Mouse (Mus musculus): ENCODE data around the gene Kifc3. TPM values are rescaled to one million over a fixed set of nuclear protein-coding genes. Genes with fewer than 3 reads are reported as not detected.
"Not testable (repeated sequence)": the region's sequence is repeated elsewhere in the genome, so short reads cannot be mapped to it uniquely, and the experiment has no call there.

The Kifc3 gene
- total and polyA plus RNA-seq, 3 experiments, result 0.16 TPM; not detected in 2

DNA sequence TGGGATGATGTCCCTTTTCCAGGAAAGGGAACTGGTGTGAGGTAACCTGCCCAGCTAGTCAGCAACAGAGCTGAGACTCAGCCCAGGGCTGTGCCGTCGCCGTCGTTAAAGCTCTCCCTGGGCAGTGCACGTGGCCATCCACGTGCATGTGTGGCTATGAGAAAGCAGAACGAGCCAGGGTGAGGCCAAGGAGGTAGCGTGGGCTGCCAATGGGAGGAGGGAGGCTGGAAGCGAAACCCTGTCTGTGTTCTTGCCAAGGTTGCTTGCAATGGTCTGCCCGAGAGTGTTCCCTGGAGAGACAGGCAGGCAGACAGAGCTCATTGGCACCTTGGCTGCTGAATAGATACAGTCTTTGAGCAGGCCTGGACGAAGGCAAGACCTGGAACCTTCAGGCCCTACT, 36.7 kb downstream of the Kifc3 start:
- H3K27me3 ChIP-seq (ENCODE audit: insufficient read depth, low read length), result peaks cover 29% of the 10 kb centered on the region
- no peak overlapping the region for H3K4me3 ChIP-seq (ENCODE audit: low read depth, low read length)
- no peaks in the 10 kb centered on the region for H3K4me1 ChIP-seq (ENCODE audit: insufficient read depth, low read depth, low read length)
- DNase-seq (ENCODE audit: low spot score), result no peak
- no peak for ATAC-seq (ENCODE audit: extremely low read depth, insufficient number of reproducible peaks, low FRiP score, poor library complexity, severe bottlenecking)
- H3K36me3 ChIP-seq (replicated peaks), result no peaks in the 10 kb centered on the region
- no peaks in the 10 kb centered on the region for H3K9me3 ChIP-seq (replicated peaks)
- TF ChIP-seq GATA2 (IDR thresholded peaks at IDR 0.05; ENCODE audit: borderline replicate concordance, low read depth, low read length), result no peak
- TF ChIP-seq GATA1 (IDR thresholded peaks at IDR 0.05; ENCODE audit: borderline replicate concordance, low read length), result no peak
- TF ChIP-seq POLR2AphosphoS5 (IDR thresholded peaks at IDR 0.05; ENCODE audit: insufficient replicate concordance, low read depth, low read length), result no peak
- no peak for TF ChIP-seq TAL1 (conservative IDR thresholded peaks at IDR 0.05; ENCODE audit: low read depth, low read length)
- TF ChIP-seq CTCF (IDR thresholded peaks at IDR 0.05; ENCODE audit: low read depth, low read length), result no peak

DNA sequence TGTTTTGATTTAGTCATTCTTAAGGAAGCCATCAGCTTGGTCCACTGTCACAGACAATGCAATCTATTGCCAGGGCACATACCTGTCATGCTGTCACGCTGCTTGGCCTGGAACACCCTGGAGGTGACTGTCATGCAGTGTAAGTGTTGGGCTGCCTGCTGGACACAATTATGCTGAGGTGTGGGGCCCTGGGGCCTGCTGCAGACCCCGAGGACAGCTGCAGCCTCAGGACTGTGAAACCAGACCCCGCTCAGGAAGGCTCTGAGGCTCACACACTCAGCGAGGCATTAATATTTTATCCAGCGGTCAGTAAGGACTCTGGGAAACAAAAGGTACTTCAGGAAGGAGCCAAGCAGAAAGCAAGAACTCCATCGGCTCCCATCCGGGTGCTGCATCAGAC, 38.1 kb downstream of the Kifc3 start:
- no peaks in the 10 kb centered on the region for H3K4me1 ChIP-seq (ENCODE audit: insufficient read depth, low read depth, low read length)
- peaks cover 29% of the 10 kb centered on the region for H3K27me3 ChIP-seq (ENCODE audit: insufficient read depth, low read length)
- ATAC-seq (ENCODE audit: extremely low read depth, insufficient number of reproducible peaks, low FRiP score, poor library complexity, severe bottlenecking), result no peak
- no peak for TF ChIP-seq GATA1 (IDR thresholded peaks at IDR 0.05; ENCODE audit: borderline replicate concordance, low read length)
- no peak for TF ChIP-seq GATA2 (IDR thresholded peaks at IDR 0.05; ENCODE audit: borderline replicate concordance, low read depth, low read length)
- TF ChIP-seq POLR2AphosphoS5 (IDR thresholded peaks at IDR 0.05; ENCODE audit: insufficient replicate concordance, low read depth, low read length), result no peak
- no peak for TF ChIP-seq TAL1 (conservative IDR thresholded peaks at IDR 0.05; ENCODE audit: low read depth, low read length)
- no peak for TF ChIP-seq CTCF (IDR thresholded peaks at IDR 0.05; ENCODE audit: low read depth, low read length)
- H3K36me3 ChIP-seq (replicated peaks), result no peaks in the 10 kb centered on the region
- no peaks in the 10 kb centered on the region for H3K9me3 ChIP-seq (replicated peaks)
- H3K4me3 ChIP-seq (ENCODE audit: low read depth, low read length), result no peak overlapping the region
- no peak for DNase-seq (ENCODE audit: low spot score)

DNA sequence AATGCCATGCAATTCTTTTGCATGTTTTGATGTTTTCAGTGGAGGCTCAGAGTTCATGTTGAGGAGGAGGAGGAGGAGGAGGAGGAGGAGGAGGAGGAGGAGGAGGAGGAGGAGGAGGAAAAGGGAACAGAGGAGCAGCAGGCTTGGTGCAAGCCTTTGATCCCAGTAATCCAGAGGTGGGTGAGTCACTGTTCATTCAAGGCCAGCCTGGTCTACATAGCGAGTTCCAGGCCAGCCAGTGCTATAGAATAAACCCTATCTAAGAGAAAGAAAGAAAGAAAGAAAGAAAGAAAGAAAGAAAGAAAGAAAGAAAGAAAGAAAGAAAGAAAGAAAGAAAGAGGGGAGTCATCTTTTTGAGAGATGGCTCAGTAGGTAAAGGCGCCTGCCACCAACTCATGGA, 38.6 kb downstream of the Kifc3 start:
- peaks cover 29% of the 10 kb centered on the region for H3K27me3 ChIP-seq (ENCODE audit: insufficient read depth, low read length)
- ATAC-seq (ENCODE audit: extremely low read depth, insufficient number of reproducible peaks, low FRiP score, poor library complexity, severe bottlenecking), result not testable (repeated sequence)

DNA sequence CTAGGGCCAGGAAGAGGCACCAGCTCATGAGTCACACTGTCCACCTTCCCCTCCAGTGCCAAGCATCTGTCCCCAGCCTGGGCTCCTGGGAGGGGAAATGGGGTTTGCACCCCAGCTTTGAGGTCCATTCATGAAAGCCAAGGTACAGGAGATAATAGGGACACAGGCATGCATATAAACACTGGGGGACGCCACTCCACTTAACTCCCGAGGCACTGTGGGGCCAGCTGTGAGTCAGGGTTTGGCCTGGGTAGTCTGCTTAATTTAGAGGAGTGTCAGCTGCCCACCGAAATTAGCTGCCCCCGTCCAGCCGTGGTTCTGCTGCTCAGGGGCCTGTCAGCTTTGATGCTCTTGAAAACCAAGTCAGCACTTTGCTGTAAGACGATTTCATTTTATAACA, 39.8 kb downstream of the Kifc3 start:
- H3K9me3 ChIP-seq (replicated peaks), result no peaks in the 10 kb centered on the region
- TF ChIP-seq TAL1 (conservative IDR thresholded peaks at IDR 0.05; ENCODE audit: low read depth, low read length) (no peak), GATA2 (IDR thresholded peaks at IDR 0.05; ENCODE audit: borderline replicate concordance, low read depth, low read length) (no peak), CTCF (IDR thresholded peaks at IDR 0.05; ENCODE audit: low read depth, low read length) (no peak), POLR2AphosphoS5 (IDR thresholded peaks at IDR 0.05; ENCODE audit: insufficient replicate concordance, low read depth, low read length) (no peak), GATA1 (IDR thresholded peaks at IDR 0.05; ENCODE audit: borderline replicate concordance, low read length) (no peak)
- ATAC-seq (ENCODE audit: extremely low read depth, insufficient number of reproducible peaks, low FRiP score, poor library complexity, severe bottlenecking), result no peak
- DNase-seq (ENCODE audit: low spot score), result no peak
- H3K36me3 ChIP-seq (replicated peaks), result no peaks in the 10 kb centered on the region
- H3K4me1 ChIP-seq (ENCODE audit: insufficient read depth, low read depth, low read length), result no peaks in the 10 kb centered on the region
- peaks cover 27% of the 10 kb centered on the region for H3K27me3 ChIP-seq (ENCODE audit: insufficient read depth, low read length)
- H3K4me3 ChIP-seq (ENCODE audit: low read depth, low read length), result no peak overlapping the region

More for the DNA sequence above, 38.6 kb downstream of the Kifc3 start:
- H3K36me3 ChIP-seq (replicated peaks); H3K4me3 ChIP-seq (ENCODE audit: low read depth, low read length); H3K9me3 ChIP-seq (replicated peaks); H3K4me1 ChIP-seq (ENCODE audit: insufficient read depth, low read depth, low read length); DNase-seq (ENCODE audit: low spot score): not testable (repeated sequence)

DNA sequence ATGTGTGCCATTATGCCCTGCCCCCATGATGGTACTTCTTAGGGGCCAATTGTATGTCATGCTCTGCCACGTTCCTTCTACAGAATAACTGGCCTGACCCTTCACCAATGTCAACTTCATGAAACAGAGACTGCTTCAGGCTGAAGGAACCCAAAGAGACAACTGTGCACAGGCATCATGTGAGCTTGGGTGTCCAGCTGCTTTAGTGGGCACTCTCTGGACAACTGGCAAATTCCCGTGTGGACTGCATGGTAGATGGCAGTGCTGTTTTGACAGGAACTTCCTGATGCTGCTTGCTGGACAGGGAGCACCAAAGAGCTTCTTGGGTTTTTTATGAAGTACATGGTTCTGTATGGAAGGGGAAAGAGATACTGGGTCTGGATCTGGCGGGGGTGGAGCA, 43.3 kb downstream of the Kifc3 start:
- TF ChIP-seq TAL1 (conservative IDR thresholded peaks at IDR 0.05; ENCODE audit: low read depth, low read length), result no peak
- no peak for TF ChIP-seq GATA2 (IDR thresholded peaks at IDR 0.05; ENCODE audit: borderline replicate concordance, low read depth, low read length)
- TF ChIP-seq CTCF (IDR thresholded peaks at IDR 0.05; ENCODE audit: low read depth, low read length), result no peak
- TF ChIP-seq GATA1 (IDR thresholded peaks at IDR 0.05; ENCODE audit: borderline replicate concordance, low read length), result no peak
- TF ChIP-seq POLR2AphosphoS5 (IDR thresholded peaks at IDR 0.05; ENCODE audit: insufficient replicate concordance, low read depth, low read length), result no peak
- no peak for ATAC-seq (ENCODE audit: extremely low read depth, insufficient number of reproducible peaks, low FRiP score, poor library complexity, severe bottlenecking)
- H3K4me1 ChIP-seq (ENCODE audit: insufficient read depth, low read depth, low read length), result no peaks in the 10 kb centered on the region

DNA sequence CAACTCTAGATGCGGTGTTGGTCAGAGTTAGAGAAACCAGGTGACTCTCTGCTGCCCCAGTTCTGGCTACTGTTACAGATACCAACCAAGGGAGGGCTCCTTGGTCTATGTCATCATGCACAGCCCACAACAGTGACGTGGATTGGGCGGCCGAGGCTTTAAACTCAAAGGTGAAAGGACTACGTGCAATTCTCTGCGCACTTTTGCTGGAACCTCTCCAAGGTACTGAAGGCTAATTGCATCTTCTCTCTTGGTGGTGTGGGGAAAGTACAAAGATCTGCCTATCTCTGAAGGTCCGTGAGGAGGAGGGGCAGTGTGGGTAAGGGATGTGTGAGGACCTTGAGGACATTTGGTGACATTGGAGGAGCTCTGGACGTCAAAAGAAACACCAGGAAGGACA, 44.0 kb downstream of the Kifc3 start:
- Histone ChIP-seq H3K36me3 (replicated peaks) (no peaks in the 10 kb centered on the region), H3K4me3 (ENCODE audit: low read depth, low read length) (no peak overlapping the region), H3K9me3 (replicated peaks) (no peaks in the 10 kb centered on the region), H3K27me3 (ENCODE audit: insufficient read depth, low read length) (peaks cover 13% of the 10 kb centered on the region), H3K4me1 (ENCODE audit: insufficient read depth, low read depth, low read length) (no peaks in the 10 kb centered on the region)
- no peak for ATAC-seq (ENCODE audit: extremely low read depth, insufficient number of reproducible peaks, low FRiP score, poor library complexity, severe bottlenecking)
- no peak for DNase-seq (ENCODE audit: low spot score)
- TF ChIP-seq TAL1 (conservative IDR thresholded peaks at IDR 0.05; ENCODE audit: low read depth, low read length) (no peak), CTCF (IDR thresholded peaks at IDR 0.05; ENCODE audit: low read depth, low read length) (no peak), GATA2 (IDR thresholded peaks at IDR 0.05; ENCODE audit: borderline replicate concordance, low read depth, low read length) (no peak), POLR2AphosphoS5 (IDR thresholded peaks at IDR 0.05; ENCODE audit: insufficient replicate concordance, low read depth, low read length) (no peak), GATA1 (IDR thresholded peaks at IDR 0.05; ENCODE audit: borderline replicate concordance, low read length) (no peak)

More for the DNA sequence above, 43.3 kb downstream of the Kifc3 start:
- H3K9me3 ChIP-seq (replicated peaks), result no peaks in the 10 kb centered on the region
- peaks cover 14% of the 10 kb centered on the region for H3K27me3 ChIP-seq (ENCODE audit: insufficient read depth, low read length)
- H3K4me3 ChIP-seq (ENCODE audit: low read depth, low read length), result no peak overlapping the region
- no peaks in the 10 kb centered on the region for H3K36me3 ChIP-seq (replicated peaks)
- DNase-seq (ENCODE audit: low spot score), result no peak

DNA sequence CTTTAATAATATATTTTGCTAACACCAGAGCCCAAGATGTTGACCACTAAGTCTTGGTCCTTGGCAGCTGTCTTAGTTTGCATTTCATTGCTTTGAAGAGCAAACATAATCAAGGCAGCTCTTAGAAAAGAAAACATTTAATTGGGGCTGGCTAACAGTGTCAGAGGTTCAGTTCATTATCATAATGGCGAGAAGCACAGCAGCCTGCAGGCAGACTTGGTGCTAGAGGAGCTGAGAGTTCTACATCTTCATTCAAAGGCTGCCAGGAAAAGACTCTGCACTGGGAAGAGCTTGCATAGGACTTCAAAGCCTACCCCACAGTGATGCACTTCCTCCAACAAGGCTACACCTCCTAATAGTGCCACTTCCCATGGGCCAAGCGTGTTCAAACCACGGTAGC, 45.5 kb downstream of the Kifc3 start:
- H3K4me1 ChIP-seq (ENCODE audit: insufficient read depth, low read depth, low read length), result no peaks in the 10 kb centered on the region
- DNase-seq (ENCODE audit: low spot score), result no peak
- H3K9me3 ChIP-seq (replicated peaks), result no peaks in the 10 kb centered on the region
- ATAC-seq (ENCODE audit: extremely low read depth, insufficient number of reproducible peaks, low FRiP score, poor library complexity, severe bottlenecking), result no peak
- TF ChIP-seq POLR2AphosphoS5 (IDR thresholded peaks at IDR 0.05; ENCODE audit: insufficient replicate concordance, low read depth, low read length) (no peak), GATA1 (IDR thresholded peaks at IDR 0.05; ENCODE audit: borderline replicate concordance, low read length) (no peak), GATA2 (IDR thresholded peaks at IDR 0.05; ENCODE audit: borderline replicate concordance, low read depth, low read length) (no peak), CTCF (IDR thresholded peaks at IDR 0.05; ENCODE audit: low read depth, low read length) (no peak), TAL1 (conservative IDR thresholded peaks at IDR 0.05; ENCODE audit: low read depth, low read length) (no peak)
- H3K27me3 ChIP-seq (ENCODE audit: insufficient read depth, low read length), result peaks cover 12% of the 10 kb centered on the region; the same call in 1 of the 2 replicates
- no peak overlapping the region for H3K4me3 ChIP-seq (ENCODE audit: low read depth, low read length)
- H3K36me3 ChIP-seq (replicated peaks), result no peaks in the 10 kb centered on the region
